In genomic region chr11:70432048-70432894, GRCm38 (mm10) we compare ENCODE assay signal across 7 mouse cellular contexts. TPM values are rescaled to one million over a fixed set of nuclear protein-coding genes. Genes with fewer than 3 reads are reported as not detected.
DNase-seq lines count a peak whose midpoint lies in the region; ATAC-seq lines count a peak whose summit lies in the region.

Arrb2 (plus strand) TSS chr11:70432635.

- H3K4me2 ChIP-seq in intestine, embryonic 15.5 days (replicated peaks) = peak within 1 kb of the TSS; percentile 88

- ATAC-seq in intestine, embryonic 15.5 days = peak; percentile 99

- H3K27ac ChIP-seq in intestine, embryonic 15.5 days = peak within 1 kb of the TSS; percentile 78
- H3K27ac ChIP-seq in midbrain, embryonic 10.5 days (replicated peaks) = peak within 1 kb of the TSS; percentile 92

- peak; percentile 100 for DNase-seq in adrenal gland, adult 2 months
- peak; percentile 96 for DNase-seq in embryo, embryonic 11.5 days (ENCODE audit: low read depth, low spot score)
- peak; percentile 95 to 98 for DNase-seq in gastrocnemius, postnatal 36 days
- DNase-seq in left cerebral cortex, postnatal 25 days (ENCODE audit: low spot score in 2 of 2) = peak; percentile 98 to 99
- peak; percentile 98 for DNase-seq in midbrain, embryonic 10.5 days (ENCODE audit: low spot score)
- DNase-seq in right cerebral cortex, postnatal 4 days = peak; percentile 99

- peak within 1 kb of the TSS; percentile 75 for H3K4me3 ChIP-seq in intestine, embryonic 15.5 days (replicated peaks)
- H3K4me3 ChIP-seq in midbrain, embryonic 10.5 days = peak within 1 kb of the TSS; percentile 88

- peak within 1 kb of the TSS; percentile 73 for H3K9ac ChIP-seq in intestine, embryonic 15.5 days

- H3K36me3 ChIP-seq in intestine, embryonic 15.5 days = no peaks in the 10 kb centered on the region
- peaks cover 19% of the 10 kb centered on the region for H3K36me3 ChIP-seq in midbrain, embryonic 10.5 days

- peaks cover 12% of the 10 kb centered on the region for H3K4me1 ChIP-seq in intestine, embryonic 15.5 days (replicated peaks)
- peaks cover 46% of the 10 kb centered on the region for H3K4me1 ChIP-seq in midbrain, embryonic 10.5 days

- H3K27me3 ChIP-seq in intestine, embryonic 15.5 days (replicated peaks) = no peaks in the 10 kb centered on the region
- no peaks in the 10 kb centered on the region for H3K27me3 ChIP-seq in midbrain, embryonic 10.5 days (ENCODE audit: low read depth, poor library complexity, severe bottlenecking)

- H3K9me3 ChIP-seq in intestine, embryonic 15.5 days = no peaks in the 10 kb centered on the region
- H3K9me3 ChIP-seq in midbrain, embryonic 10.5 days (replicated peaks) = no peaks in the 10 kb centered on the region

- intact Hi-C loops in gastrocnemius, postnatal 36 days (cut with DNase I) = loop anchor here (5.0 kb wide), 2 partner anchors 75 to 175 kb away; partner anchors contain the start of gene Tm4sf5
- intact Hi-C loops in left cerebral cortex, postnatal 25 days (cut with DNase I) = loop anchor here (2.0 to 5.0 kb wide), 3 partner anchors 19 to 325 kb away; partner anchors contain the start of genes Med11 and Tm4sf5

- under 1% methylated on average over 75 of the region's 75 CpGs for WGBS in intestine, embryonic 15.5 days
- 1% methylated on average over 75 of the region's 75 CpGs for WGBS in midbrain, embryonic 10.5 days

RNA-seq across cellular contexts. Expression of gene Arrb2, which starts in this region (rescaled TPM):
- total RNA-seq in adrenal gland, adult 2 months (2021) = 10 to 100 TPM; 27.2 to 27.7 TPM
- 24.2 and 26.9 TPM in 2 replicates for polyA plus RNA-seq in adrenal gland, adult 2 months (2012; rRNA removed)
- 1 to 10 TPM; 6.2 to 8.1 TPM for total RNA-seq in gastrocnemius, postnatal 36 days (2021)
- 13.2 and 15.4 TPM in 2 replicates for polyA plus RNA-seq in intestine, embryonic 15.5 days (2015; fragmentation: Nextera tagmentation; extraction: Ambion mirVana)
- 10 to 100 TPM; 64.6 to 66.7 TPM for total RNA-seq in left cerebral cortex, postnatal 25 days (2021)
- polyA plus RNA-seq in midbrain, embryonic 10.5 days (2016; fragmentation: Nextera tagmentation; extraction: Ambion mirVana) = 28.3 and 37.4 TPM in 2 replicates

Comparison
In these comparisons a context has a peak if more than half of its experiments do, and no peak if none do; other contexts are left out.
1. Peak in every context shown above with its lines: DNase-seq, ATAC-seq, H3K4me3 ChIP-seq and H3K27ac ChIP-seq.